In the genomic region with DNA sequence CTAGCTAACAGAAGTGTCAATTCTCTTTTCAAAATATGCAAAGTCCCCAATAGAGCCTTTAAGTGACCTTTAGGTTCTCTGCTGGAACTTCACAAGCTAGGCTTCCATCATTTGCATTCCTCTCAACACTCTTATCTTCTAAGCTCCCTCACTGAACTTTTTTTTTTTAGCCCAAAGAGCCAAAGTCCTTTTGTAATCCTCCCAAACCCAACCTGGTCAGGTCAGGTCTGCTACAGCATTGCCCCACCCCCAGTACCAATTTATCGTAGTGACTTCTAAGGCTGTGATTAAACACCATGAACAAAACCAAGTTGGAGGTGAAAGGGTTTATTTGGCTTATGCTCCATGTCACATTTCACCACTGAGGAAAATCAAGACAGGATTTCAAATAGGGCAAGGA, we compare ENCODE assay signal across 13 mouse cellular contexts.
"Had no signal": no experiment of that assay in that cellular context is flagged by ENCODE, and none has a peak within 500 bp of the region (broad histone marks: within the 10 kb centered on the region; RNA-seq: fewer than 3 reads in every experiment).

No protein-coding gene starts in this region.

- H3K4me1 ChIP-seq: midbrain, embryonic 13.5 days; midbrain, embryonic 15.5 days; neural tube, embryonic 12.5 days had no signal

- DNase-seq: lung, adult 18-20 months; lung, embryonic 14.5 days; lung, postnatal 10 days; lung, postnatal 4 days; right cerebral cortex, postnatal 14 days; thymus, adult 18-20 months; thymus, postnatal 14 days; thymus, postnatal 36 days had no signal

- H3K4me3 ChIP-seq: midbrain, embryonic 13.5 days; midbrain, embryonic 15.5 days; neural tube, embryonic 12.5 days had no signal

- H3K27me3 ChIP-seq: midbrain, embryonic 13.5 days; midbrain, embryonic 15.5 days; neural tube, embryonic 12.5 days had no signal

- H3K9ac ChIP-seq: liver, embryonic 14.5 days; lung, embryonic 14.5 days; midbrain, embryonic 13.5 days; midbrain, embryonic 15.5 days; neural tube, embryonic 12.5 days had no signal

- H3K27ac ChIP-seq: liver, embryonic 14.5 days; midbrain, embryonic 13.5 days; midbrain, embryonic 15.5 days; neural tube, embryonic 12.5 days had no signal

- H3K9me3 ChIP-seq: midbrain, embryonic 13.5 days; midbrain, embryonic 15.5 days; neural tube, embryonic 12.5 days had no signal

- ATAC-seq: midbrain, embryonic 13.5 days; midbrain, embryonic 15.5 days had no signal

- H3K36me3 ChIP-seq: midbrain, embryonic 13.5 days; midbrain, embryonic 15.5 days; neural tube, embryonic 12.5 days had no signal

- H3K4me2 ChIP-seq: lung, embryonic 14.5 days; midbrain, embryonic 11.5 days; midbrain, embryonic 13.5 days; midbrain, embryonic 15.5 days; neural tube, embryonic 12.5 days had no signal
